Mouse (Mus musculus): ENCODE measurements around the gene Gbp5. TPM values are rescaled to one million over a fixed set of nuclear protein-coding genes. Genes with fewer than 3 reads are reported as not detected.

Gbp5 gene
- 0.19 and 0.20 TPM in 2 replicates for polyA plus RNA-seq (2015; fragmentation: Nextera tagmentation; extraction: Ambion mirVana)

DNA sequence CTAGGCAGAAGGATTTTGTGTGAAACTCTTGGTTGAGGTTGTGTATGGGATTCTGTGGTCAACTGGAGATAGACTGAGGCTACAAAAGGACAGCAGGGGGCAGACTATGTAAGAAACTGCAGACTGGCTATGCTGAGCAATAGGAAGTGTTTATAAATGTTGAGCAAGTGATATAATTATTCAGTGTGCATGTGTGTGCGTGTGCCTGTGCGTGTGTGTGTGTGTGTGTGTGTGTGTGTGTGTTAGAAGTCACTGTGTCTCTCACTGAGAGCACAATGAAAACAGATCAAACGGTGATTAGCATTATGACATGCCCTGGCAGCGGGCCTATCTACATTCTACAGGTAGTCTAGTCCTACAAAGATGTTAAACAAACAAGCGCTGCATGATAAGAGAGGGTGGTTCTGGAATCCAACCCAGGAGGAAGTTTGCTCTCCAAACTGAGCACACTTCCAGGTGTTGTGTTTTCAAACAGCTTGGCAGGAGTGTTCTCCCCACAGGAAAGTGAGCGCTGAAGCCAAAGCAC, at the start of gene Gbp5:
Gene Gbp5, plus strand, starts transcription at position 443 of the 526 bp plus-strand sequence.
- no peak for ATAC-seq
- no peaks in the 10 kb centered on the region for H3K27me3 ChIP-seq (ENCODE audit: control insufficient read depth, insufficient read depth, low read depth, low read length)
- H3K36me3 ChIP-seq (ENCODE audit: control insufficient read depth, insufficient read depth, low read length): no peaks in the 10 kb centered on the region
- H3K27ac ChIP-seq (ENCODE audit: low read length): no peak within 1 kb of the TSS
- H3K9ac ChIP-seq (ENCODE audit: low read depth, low read length): no peak within 1 kb of the TSS
- no peaks in the 10 kb centered on the region for H3K4me1 ChIP-seq (ENCODE audit: control insufficient read depth, insufficient read depth, low read length)
- 81% methylated on average over 6 of the region's 6 CpGs for WGBS
- no peak within 1 kb of the TSS for H3K4me3 ChIP-seq (ENCODE audit: low read depth, low read length)
- no peaks in the 10 kb centered on the region for H3K9me3 ChIP-seq (replicated peaks; ENCODE audit: control insufficient read depth, low read length, poor library complexity, severe bottlenecking)
- H3K4me2 ChIP-seq (ENCODE audit: low read length): no peak within 1 kb of the TSS

DNA sequence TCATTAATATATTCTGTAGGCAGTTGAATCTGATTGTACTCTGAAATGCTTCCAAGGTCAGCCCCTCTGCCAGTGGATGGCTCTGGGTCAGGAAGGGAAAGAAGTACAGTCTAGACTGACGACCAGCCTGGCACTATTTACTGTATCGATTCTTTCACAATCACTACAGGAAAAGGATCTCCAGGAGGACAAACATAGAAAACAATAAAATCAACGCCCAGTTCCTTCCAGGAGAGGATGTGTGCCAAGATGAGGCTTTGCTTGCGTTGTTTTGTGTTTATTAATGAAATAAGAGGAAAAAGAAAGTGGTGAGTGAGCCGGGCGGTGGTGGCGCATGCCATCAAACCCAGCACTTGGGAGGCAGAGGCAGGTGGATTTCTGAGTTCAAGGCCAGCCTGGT, 39.6 kb upstream of the Gbp5 start:
- no peaks in the 10 kb centered on the region for H3K4me1 ChIP-seq (ENCODE audit: control insufficient read depth, insufficient read depth, low read length)
- no peaks in the 10 kb centered on the region for H3K27me3 ChIP-seq (ENCODE audit: control insufficient read depth, insufficient read depth, low read depth, low read length)
- no peak overlapping the region for H3K9ac ChIP-seq (ENCODE audit: low read depth, low read length)
- H3K4me2 ChIP-seq (ENCODE audit: low read length): no peak overlapping the region
- 87% methylated on average over 7 of the region's 7 CpGs for WGBS
- ATAC-seq: no peak
- H3K27ac ChIP-seq (ENCODE audit: low read length): no peak overlapping the region
- H3K36me3 ChIP-seq (ENCODE audit: control insufficient read depth, insufficient read depth, low read length): no peaks in the 10 kb centered on the region
- H3K4me3 ChIP-seq (ENCODE audit: low read depth, low read length): no peak overlapping the region
- H3K9me3 ChIP-seq (replicated peaks; ENCODE audit: control insufficient read depth, low read length, poor library complexity, severe bottlenecking): no peaks in the 10 kb centered on the region

DNA sequence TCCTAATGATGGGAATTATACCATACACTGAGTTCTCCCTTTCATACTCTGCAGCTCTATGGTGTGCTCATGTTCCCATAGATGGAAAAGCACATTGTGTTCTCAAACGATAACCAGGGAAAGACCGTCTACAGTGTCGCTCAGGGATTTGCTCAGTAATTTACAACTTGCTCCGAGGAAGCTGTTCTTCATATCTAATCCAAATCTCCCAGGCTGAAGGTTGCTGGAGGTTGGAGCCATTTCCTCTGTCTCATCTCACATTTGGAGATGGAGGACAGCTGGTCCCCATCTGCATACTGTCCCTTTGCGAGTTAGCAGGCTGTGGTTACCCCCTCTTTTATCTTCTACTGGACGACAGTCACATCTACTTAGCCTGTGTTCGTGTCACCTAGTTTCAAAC, 34.5 kb upstream of the Gbp5 start:
- 89% methylated on average over 7 of the region's 7 CpGs for WGBS
- Histone ChIP-seq H3K9ac (ENCODE audit: low read depth, low read length) (no peak overlapping the region), H3K27ac (ENCODE audit: low read length) (no peak overlapping the region), H3K27me3 (ENCODE audit: control insufficient read depth, insufficient read depth, low read depth, low read length) (no peaks in the 10 kb centered on the region), H3K4me2 (ENCODE audit: low read length) (no peak overlapping the region), H3K4me3 (ENCODE audit: low read depth, low read length) (no peak overlapping the region), H3K4me1 (ENCODE audit: control insufficient read depth, insufficient read depth, low read length) (no peaks in the 10 kb centered on the region), H3K9me3 (replicated peaks; ENCODE audit: control insufficient read depth, low read length, poor library complexity, severe bottlenecking) (no peaks in the 10 kb centered on the region), H3K36me3 (ENCODE audit: control insufficient read depth, insufficient read depth, low read length) (no peaks in the 10 kb centered on the region)
- ATAC-seq: no peak

DNA sequence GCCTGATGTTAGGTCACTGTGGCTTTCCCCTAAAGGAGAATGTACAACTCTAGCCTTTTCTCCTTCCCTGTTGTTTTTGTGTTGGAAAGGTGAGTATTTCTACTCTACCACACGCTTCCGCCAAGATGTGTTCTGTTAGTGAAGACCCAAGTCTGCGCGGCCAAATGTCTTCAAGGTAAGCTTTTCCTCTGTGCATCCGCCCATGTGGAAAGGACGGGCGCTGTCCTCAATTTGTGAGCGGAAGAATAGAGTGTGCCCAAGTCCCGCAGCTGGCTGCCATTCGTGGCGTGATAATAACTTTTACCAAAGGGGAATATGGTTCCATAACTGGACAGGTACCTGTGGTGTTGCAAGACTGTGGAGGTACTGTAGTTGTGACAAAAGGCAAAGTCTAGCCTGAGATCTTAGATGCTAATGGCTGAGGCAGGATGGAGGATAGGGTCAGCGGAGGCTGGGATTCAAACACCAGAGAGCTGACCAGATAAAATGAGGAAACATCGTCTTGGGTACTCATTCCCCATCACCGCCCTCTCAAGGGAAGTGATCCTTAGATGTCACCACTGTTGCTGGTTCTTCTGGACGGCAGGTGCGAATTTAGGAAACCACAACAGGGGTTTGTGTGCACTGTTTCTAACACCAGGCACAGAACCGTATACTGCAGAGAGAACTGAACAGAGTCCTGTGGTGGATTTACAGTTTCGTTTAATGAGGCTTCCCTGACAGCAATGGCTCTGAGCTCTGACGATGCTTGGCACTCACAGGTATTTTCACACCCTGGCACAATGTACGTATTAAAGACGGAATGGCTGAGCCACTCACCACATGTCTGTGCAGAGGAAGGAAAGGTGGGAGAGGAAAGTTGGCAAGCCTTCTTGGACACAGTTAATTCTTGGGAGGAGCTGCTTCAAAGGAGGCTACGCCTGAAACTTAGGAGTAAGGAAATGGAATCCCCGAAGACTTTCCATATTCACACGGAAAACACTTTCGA, 30.7 kb upstream of the Gbp5 start:
- no peaks in the 10 kb centered on the region for H3K4me1 ChIP-seq (ENCODE audit: control insufficient read depth, insufficient read depth, low read length)
- H3K36me3 ChIP-seq (ENCODE audit: control insufficient read depth, insufficient read depth, low read length): no peaks in the 10 kb centered on the region
- no peak overlapping the region for H3K9ac ChIP-seq (ENCODE audit: low read depth, low read length)
- H3K27me3 ChIP-seq (ENCODE audit: control insufficient read depth, insufficient read depth, low read depth, low read length): no peaks in the 10 kb centered on the region
- no peaks in the 10 kb centered on the region for H3K9me3 ChIP-seq (replicated peaks; ENCODE audit: control insufficient read depth, low read length, poor library complexity, severe bottlenecking)
- no peak overlapping the region for H3K4me2 ChIP-seq (ENCODE audit: low read length)
- no peak overlapping the region for H3K4me3 ChIP-seq (ENCODE audit: low read depth, low read length)
- H3K27ac ChIP-seq (ENCODE audit: low read length): no peak overlapping the region
- no peak for ATAC-seq
- WGBS: 94% methylated on average over 25 of the region's 25 CpGs

DNA sequence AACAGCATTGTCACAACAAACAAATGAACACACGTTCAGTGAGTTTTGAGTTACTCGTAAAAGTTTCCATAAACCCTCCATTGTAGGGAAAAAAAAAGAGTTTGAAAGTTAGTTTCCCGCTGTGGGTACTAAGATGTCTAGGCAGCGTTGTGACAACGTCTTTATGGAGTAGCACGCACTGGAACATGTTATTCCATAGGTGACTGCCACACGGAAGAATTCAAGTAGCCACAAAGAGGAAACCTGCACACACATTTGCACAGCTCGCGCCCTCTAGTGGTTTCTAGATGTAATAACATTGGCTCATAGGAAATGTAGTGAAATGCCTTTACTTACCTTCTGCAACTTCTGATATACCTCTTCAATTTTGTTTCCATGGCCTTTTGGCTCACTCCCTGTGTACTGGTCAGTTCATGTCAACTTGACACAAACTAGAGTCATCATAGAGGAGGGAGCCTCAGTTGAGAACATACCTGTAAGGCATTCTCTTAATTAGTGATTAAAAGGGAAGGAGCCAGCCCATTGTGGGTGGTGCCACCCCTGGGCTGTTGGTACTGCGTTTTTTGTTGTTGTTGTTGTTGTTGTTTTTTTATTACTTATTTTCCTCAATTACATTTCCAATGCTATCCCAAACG, 19.3 kb upstream of the Gbp5 start:
- no peak overlapping the region for H3K27ac ChIP-seq (ENCODE audit: low read length)
- H3K9me3 ChIP-seq (replicated peaks; ENCODE audit: control insufficient read depth, low read length, poor library complexity, severe bottlenecking): no peaks in the 10 kb centered on the region
- H3K4me3 ChIP-seq (ENCODE audit: low read depth, low read length): no peak overlapping the region
- 27% methylated on average over 11 of the region's 11 CpGs for WGBS
- H3K4me2 ChIP-seq (ENCODE audit: low read length): no peak overlapping the region
- H3K27me3 ChIP-seq (ENCODE audit: control insufficient read depth, insufficient read depth, low read depth, low read length): no peaks in the 10 kb centered on the region
- H3K36me3 ChIP-seq (ENCODE audit: control insufficient read depth, insufficient read depth, low read length): no peaks in the 10 kb centered on the region
- no peak; the same call in 1 of the 2 replicates for ATAC-seq
- no peaks in the 10 kb centered on the region for H3K4me1 ChIP-seq (ENCODE audit: control insufficient read depth, insufficient read depth, low read length)
- no peak overlapping the region for H3K9ac ChIP-seq (ENCODE audit: low read depth, low read length)

DNA sequence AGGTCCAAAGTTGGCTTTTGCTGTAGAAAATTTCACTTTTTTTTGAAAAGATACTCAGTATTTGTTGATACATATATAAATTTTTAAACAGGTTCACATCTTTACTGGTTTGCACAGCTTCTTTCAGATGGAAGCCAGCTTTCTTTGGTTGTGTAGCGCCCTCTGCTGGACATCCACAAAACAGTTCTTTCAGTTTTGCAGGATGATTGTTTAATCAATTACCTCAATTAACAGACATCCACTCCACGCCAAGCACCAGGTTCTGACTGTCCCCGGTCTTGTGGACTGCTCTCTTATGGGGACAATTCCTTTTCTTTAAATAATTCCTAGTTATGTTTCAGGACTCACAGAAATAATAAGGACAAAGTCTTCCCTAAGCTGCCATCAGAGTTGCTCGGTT, 17.9 kb upstream of the Gbp5 start:
- no peaks in the 10 kb centered on the region for H3K36me3 ChIP-seq (ENCODE audit: control insufficient read depth, insufficient read depth, low read length)
- no peak overlapping the region for H3K9ac ChIP-seq (ENCODE audit: low read depth, low read length)
- ATAC-seq: no peak
- H3K27me3 ChIP-seq (ENCODE audit: control insufficient read depth, insufficient read depth, low read depth, low read length): no peaks in the 10 kb centered on the region
- H3K27ac ChIP-seq (ENCODE audit: low read length): no peak overlapping the region
- H3K4me1 ChIP-seq (ENCODE audit: control insufficient read depth, insufficient read depth, low read length): no peaks in the 10 kb centered on the region
- no peaks in the 10 kb centered on the region for H3K9me3 ChIP-seq (replicated peaks; ENCODE audit: control insufficient read depth, low read length, poor library complexity, severe bottlenecking)
- WGBS: 22% methylated on average over 4 of the region's 4 CpGs
- H3K4me2 ChIP-seq (ENCODE audit: low read length): no peak overlapping the region
- H3K4me3 ChIP-seq (ENCODE audit: low read depth, low read length): no peak overlapping the region

DNA sequence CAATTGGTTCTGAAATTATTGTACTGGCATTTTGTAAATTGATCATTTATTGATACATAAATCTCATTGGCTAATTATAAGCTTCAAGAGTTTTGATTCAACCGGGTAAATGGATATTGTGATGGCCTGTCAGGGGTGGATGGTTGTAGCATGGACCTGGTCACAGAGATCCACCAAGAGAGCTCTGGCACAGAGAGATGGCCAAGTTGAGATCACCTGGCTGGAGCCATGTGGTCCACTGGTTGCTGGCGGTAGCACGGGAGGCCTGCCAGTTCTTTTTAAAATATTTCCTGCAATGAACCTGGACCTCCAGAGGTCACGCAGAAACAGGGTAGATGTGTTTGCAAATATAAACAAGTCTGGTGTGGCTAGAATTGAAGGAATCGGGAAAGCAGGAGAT, 15.9 kb upstream of the Gbp5 start:
- no peaks in the 10 kb centered on the region for H3K36me3 ChIP-seq (ENCODE audit: control insufficient read depth, insufficient read depth, low read length)
- ATAC-seq: no peak
- H3K4me2 ChIP-seq (ENCODE audit: low read length): no peak overlapping the region
- H3K27me3 ChIP-seq (ENCODE audit: control insufficient read depth, insufficient read depth, low read depth, low read length): no peaks in the 10 kb centered on the region
- H3K4me1 ChIP-seq (ENCODE audit: control insufficient read depth, insufficient read depth, low read length): no peaks in the 10 kb centered on the region
- H3K9me3 ChIP-seq (replicated peaks; ENCODE audit: control insufficient read depth, low read length, poor library complexity, severe bottlenecking): no peaks in the 10 kb centered on the region
- no peak overlapping the region for H3K4me3 ChIP-seq (ENCODE audit: low read depth, low read length)
- H3K27ac ChIP-seq (ENCODE audit: low read length): no peak overlapping the region
- WGBS: 87% methylated on average over 5 of the region's 5 CpGs
- no peak overlapping the region for H3K9ac ChIP-seq (ENCODE audit: low read depth, low read length)

DNA sequence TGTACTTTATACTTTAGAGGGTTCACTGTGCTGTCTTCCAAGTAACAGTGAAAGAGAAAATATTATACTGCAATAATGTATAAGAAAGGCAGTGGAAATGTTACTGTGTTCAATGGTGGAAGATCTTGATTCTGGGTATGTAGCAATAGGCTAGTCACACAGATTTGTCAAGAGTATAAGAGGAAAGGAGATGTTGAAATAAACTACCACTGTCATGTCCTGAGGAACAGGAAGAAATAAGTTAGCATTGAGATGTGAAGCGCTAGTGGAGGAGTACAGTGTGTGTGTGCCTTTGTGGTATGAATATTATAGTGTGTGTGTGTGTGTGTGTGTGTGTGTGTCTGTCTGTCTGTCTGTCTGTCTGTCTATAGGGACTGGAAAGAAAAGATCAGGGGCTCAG, 15.4 kb upstream of the Gbp5 start:
- no peak overlapping the region for H3K4me2 ChIP-seq (ENCODE audit: low read length)
- H3K36me3 ChIP-seq (ENCODE audit: control insufficient read depth, insufficient read depth, low read length): no peaks in the 10 kb centered on the region
- H3K9ac ChIP-seq (ENCODE audit: low read depth, low read length): no peak overlapping the region
- no peaks in the 10 kb centered on the region for H3K4me1 ChIP-seq (ENCODE audit: control insufficient read depth, insufficient read depth, low read length)
- no peaks in the 10 kb centered on the region for H3K9me3 ChIP-seq (replicated peaks; ENCODE audit: control insufficient read depth, low read length, poor library complexity, severe bottlenecking)
- no peak overlapping the region for H3K27ac ChIP-seq (ENCODE audit: low read length)
- ATAC-seq: no peak
- no peaks in the 10 kb centered on the region for H3K27me3 ChIP-seq (ENCODE audit: control insufficient read depth, insufficient read depth, low read depth, low read length)
- whole genome bisulfite sequencing: 95% methylated on average over 1 of the region's 1 CpGs
- H3K4me3 ChIP-seq (ENCODE audit: low read depth, low read length): no peak overlapping the region

DNA sequence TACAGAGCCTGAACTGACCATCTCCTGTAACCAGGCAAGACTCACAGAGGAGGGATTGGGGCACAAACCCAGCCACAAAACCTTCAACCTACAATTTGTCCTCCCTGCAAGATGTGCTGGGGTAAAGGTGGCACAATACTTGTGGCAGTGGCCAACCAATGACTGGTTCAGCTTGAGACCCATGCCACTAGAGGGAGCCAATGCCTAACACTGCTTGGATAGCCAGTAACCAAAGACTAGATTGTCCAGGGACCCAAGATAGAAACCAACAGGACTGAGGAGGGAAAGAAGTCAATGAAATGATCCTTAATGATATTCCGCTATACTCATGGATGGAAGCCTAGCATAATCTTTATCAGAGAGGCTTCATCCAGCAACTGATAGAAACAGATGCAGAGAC, 3.3 kb upstream of the Gbp5 start:
- H3K4me3 ChIP-seq (ENCODE audit: low read depth, low read length): no peak overlapping the region
- H3K36me3 ChIP-seq (ENCODE audit: control insufficient read depth, insufficient read depth, low read length): no peaks in the 10 kb centered on the region
- H3K9ac ChIP-seq (ENCODE audit: low read depth, low read length): no peak overlapping the region
- WGBS: 76% methylated on average over 1 of the region's 1 CpGs
- no peaks in the 10 kb centered on the region for H3K4me1 ChIP-seq (ENCODE audit: control insufficient read depth, insufficient read depth, low read length)
- no peaks in the 10 kb centered on the region for H3K27me3 ChIP-seq (ENCODE audit: control insufficient read depth, insufficient read depth, low read depth, low read length)
- no peak overlapping the region for H3K27ac ChIP-seq (ENCODE audit: low read length)
- ATAC-seq: peak; percentile 72; the same call in 1 of the 2 replicates
- H3K4me2 ChIP-seq (ENCODE audit: low read length): no peak overlapping the region
- H3K9me3 ChIP-seq (replicated peaks; ENCODE audit: control insufficient read depth, low read length, poor library complexity, severe bottlenecking): no peaks in the 10 kb centered on the region
